Mouse (Mus musculus) cerebellum, postnatal 25 days (tissue): ENCODE measurements around the gene Syk.

Source experiments
- DNase-seq, 2 experiments: peaks; one replicate each; pipeline ENCODE4 v3.0.0; 2021; ENCODE audit warnings: mixed read lengths in 2 of 2

Gene Syk

DNA sequence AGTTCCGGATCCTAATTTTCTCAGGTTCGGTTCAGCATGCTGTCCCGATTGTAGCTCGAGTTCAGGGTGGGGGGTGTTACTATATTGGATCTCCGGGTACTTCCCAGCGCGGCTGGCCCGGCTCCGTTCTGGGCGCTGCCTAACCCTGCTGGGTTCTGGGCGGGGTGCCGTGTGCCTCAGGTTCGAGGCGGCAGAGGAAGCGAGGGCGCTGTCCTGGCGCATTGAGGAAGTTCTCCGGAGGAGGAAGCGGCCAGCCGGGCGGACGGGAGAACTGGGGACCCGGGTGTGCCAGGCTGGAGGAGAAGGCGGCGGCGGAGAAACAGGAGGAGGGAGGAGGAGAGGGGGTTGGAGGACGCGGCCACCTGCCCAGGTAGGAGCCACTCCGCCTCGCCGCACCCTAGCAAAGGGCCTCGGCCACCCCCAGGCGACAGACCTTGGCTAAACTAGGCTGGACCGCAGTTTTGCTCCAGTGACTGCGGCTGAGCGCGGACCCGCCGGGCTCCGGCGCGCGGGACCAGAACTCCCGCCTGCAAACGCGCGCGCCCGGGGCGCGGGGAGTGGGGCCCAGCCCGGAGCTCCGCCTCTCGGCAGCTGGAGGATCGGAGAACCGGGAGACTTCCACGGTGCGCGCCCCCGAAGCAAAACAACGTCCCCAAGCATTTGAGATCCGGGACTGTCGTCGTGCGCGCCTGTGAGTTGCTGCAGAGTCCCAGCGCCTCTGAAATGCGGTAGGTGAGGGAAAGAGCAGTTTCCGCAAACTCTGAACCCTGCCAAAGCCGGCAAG lies at the start of gene Syk:
Gene Syk (plus strand): TSS at position 296 of the 784 bp plus-strand sequence.
- peak; percentile 11 to 44 for DNase-seq

DNA sequence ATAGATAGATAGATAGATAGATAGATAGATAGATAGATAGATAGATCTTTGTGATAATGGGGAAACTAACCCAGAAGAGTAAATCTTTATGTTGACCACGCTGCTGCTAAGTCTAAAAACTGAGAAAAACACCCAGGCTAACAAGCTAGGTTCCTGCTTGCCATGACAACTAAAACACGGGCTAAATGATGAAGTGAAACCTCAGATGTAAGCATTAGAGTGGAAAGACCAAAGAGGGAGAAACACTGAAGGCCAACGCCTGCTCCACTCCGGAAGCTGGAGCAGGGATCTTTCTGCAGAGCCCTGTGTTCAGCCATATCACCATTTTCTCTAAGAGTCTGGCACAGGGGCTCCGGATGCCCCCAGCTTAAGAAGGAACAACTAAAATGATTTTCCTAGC lies 49.3 kb upstream of the Syk start:
- DNase-seq: no peak

DNA sequence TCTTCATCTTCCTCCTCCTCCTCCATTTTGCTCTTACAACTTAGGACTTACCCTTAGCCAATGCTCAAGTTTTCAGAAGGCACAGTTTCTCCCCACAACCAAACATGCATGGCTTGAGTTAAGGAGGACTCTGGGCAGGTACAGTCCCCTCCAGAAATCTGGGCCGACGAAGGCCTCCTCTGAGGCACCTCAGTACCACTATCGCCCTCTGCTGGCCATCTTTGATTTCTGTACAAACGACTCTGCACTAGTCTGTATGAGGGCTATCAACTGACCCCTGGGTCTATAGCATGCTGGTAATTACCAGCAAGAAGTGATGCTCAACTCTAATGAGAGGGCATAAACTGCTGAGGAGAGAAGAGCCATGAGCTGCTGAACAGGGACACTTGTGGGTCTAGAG lies 47.4 kb upstream of the Syk start:
- DNase-seq: peak; percentile 72 to 91

DNA sequence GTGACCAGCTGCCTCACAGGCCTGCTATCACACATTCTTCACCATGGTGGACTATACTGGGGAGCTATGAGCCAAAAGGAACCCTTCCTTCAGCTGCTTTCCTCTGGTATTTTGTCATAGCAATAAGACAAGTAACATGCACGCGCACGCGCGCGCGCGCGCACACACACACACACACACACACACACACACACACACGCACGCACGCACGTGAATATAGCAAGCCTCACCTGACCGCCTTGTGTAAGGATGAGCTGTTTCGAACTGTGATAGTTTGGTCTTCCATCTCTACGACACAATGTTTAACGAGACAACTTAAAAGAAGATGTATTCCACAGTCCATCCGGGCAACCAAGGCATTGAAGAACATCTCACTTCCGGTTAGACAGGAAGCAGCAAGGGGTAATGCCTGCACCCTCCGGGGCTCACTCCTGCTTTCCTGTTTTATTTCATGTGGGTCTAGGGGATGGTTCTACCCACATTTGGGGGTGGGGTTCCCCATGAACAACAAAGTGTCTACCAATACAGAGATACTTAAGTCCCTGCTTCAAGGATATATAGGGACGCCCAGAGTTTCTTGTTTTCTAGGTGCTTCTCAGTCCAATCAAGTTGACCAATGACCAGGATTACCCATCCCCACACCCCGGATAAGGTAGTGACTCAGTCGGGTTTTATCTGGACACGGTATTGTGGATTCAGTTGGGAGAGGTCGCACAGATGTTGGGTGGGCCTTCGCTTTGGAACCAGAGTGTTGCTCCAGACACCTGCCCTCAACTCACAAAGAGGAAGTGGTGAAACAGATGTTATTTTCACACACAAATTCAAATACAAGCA lies 45.0 kb upstream of the Syk start:
- DNase-seq: no peak

DNA sequence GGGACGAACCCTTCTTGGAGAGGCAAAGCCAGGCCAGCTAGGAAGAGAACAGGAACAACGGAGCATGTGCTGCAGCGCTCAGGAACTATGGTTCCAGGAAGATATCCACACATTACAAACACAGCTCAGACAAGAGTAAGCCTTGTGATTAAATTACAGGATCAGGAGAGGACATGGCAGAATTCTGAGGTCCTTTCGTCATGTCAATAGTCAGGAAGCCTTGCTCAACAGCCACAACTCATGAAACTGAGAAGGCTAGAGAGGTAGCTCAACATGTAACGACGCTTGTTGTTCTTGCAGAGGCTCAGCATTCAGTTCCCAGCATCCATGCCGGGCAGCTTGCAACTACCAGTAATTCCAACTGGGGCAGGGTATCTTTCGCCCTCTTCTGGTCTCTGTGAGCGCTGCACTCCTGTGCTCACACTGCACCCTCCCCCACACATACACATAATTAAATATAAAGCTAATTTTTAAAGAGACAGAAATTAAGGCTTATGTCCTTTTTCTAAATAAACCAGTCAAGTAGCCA lies 44.3 kb upstream of the Syk start:
- no peak for DNase-seq

DNA sequence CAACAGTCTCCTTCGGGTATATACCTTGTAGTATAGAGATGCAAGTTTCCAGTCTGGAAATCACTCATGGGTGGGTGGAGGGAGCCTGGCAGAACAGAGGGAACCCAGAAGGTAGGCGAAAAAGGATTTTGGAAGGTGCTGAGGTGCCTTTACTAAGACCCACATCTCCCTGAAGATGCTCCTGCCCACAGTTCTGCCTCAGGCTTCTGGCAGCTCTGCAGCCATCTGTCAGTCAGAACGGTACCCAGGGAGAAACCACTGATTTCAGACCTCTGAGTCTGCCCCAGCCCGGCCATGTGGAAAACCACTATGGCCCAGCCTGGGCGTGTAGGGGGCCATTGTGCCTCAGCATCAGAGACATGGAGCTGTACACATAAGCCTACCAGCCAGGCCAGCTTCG lies 43.5 kb upstream of the Syk start:
- DNase-seq: peak; percentile 21 to 29

DNA sequence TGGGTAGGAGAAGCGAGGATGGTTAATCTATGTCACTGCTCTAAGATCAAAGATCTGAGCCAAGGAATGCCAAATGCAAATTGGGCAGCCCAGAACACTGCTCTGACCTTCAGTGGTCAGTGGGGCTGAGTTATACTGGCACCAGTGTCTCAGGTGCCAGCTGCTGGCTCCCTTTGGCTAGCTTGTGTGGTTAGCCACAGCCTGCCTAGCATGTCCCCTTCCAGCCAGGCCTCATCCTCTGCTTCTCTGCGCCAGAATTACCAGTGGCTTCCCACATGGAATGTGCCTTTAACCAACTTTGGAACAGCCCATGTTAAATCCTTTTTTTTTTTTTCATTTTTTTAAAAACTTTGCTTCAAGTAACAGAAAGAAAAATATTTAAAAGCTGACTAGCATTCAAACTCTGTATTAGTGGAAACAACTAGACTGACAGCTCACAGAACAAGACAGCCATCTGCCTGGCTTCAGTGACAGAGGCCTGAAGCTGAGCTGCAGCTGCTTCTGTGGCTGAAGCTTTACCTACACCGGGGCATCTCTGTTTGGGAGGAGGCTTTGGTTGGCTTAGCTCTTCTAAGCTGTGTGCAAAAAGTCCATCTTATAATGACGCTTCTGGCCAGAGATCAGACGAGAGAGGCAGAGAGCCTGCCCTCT lies 41.5 kb upstream of the Syk start:
- no peak for DNase-seq

DNA sequence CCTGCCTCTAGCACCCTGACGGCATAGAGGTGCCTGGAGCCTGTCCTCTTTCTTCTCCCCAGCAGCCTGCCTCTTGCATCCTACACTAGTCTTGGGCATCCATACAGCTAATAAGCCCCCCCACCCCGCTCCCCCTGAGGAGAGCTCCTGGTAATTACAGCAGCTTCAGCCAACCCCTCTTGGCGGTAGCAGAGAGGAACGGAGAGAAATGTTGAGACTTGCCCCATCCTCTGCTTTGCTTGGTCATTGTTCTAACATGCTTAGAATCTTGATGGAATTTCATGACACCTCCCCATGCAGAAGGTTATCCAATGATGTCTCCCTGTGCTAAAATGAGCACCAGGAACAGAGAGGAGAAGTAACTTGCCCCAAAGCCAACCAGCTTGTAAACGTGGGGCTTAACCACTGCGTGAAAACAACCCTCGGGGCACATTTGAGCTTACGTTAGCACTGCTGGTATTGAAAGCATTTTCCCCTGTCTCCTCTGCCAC lies 40.9 kb upstream of the Syk start:
- no peak for DNase-seq

DNA sequence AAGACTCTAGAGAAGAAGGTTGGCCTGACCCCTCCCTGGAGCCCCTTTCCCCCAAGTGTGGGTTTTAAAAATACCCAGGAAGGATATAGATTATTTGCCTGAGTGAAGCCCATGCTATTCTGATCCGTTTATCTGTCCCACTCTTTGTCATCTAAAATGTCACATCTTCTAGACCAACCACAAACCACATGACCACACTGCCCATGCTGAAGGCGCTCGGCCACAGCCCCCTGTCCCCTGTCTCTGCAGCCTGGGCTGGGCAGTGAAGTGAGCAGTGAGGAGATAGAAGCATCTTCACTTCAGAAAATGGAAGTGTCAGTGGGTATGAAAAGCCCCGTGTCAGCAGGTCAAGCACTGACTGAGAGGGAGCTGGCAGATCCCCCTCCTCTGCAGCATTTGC lies 40.3 kb upstream of the Syk start:
- DNase-seq: no peak

DNA sequence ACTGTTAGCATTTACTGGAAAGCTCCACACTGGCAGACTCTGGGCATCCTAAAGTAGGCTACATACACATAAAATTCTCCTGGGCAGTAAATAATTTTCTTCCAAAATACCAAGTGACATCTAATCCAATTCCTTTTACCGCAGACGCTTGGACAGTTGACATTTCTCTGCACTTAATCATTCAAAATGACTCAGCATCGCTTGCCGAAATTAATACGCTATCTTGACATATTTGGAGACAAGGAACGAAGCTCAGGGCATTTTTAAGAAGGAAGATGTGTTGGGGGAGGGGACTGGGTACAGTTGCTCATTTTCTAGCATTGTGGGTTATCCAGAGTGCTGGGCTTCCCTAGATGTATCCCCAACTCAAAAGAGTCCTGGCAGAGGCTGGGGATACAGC lies 36.7 kb upstream of the Syk start:
- DNase-seq: no peak

DNA sequence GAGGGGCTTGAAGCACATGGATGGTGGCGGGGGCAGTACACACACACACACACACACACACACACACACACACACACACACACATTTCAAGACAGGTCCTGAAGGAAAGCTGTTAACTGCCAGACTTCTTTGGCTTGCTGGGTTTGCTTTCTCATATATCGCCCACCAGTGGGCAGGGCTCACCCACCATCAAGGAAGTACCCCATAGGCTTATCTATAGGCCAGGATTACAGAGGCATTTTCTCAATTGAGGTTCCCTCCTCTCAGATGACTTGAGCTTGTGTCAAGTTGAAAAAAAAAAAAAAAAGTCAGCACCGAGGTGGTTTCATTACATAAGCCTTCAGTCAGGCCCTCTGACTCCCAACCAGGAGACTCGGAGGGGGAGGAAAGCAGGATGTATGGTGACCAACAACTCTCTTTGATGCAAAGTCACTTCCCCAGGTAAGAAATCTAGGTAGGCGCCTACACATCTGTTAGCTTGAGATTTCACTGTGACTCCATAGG lies 32.2 kb upstream of the Syk start:
- DNase-seq: no peak

DNA sequence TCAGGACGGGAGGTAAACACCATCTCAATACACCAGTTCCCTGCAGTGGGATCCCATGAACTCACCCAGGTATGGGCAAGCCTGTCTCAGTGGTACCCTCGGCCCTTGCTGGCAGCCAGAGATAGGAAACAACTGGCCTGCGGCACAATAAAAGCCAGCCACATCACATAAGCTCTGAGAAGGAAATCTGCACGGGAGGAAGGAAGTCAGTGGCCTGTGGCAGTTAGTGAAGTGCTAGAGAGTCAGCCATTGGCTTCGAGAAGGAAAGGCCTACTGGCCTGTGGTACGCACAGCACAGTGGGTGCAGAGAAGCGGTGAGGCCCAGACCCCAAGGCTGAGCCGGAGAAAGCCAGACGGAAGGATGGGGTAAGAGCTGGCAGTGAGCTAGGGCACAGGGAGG lies 31.7 kb upstream of the Syk start:
- no peak for DNase-seq

DNA sequence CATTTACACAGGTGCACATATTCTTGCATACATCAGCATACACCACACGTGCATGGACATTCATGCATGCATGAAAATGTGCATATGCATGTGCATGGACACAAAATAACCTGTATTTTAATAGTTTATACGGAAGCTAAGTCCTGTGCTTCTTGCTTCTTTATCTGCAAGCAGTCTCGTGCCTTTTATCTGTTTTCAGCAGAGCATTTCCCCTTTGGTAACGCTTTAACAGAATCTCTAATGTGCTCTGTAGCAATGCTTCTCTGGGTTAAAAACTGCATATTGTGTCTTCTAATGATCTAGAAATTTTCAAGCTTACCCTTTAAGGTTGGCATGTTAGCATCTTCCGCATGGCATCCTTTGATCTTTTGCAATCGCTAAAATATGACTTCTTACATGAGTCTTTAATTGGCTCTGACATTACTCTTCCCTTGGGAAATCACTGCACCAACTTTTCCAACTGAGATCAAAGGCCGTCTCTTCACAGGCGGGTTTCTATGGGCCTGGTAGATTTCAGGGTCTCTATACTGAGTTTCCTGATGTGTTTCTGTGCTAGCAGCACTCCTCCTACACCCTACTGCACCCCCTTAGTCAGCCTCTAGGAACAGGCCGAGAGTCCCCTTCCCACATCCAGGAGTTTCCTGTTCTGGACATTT lies 30.0 kb upstream of the Syk start:
- no peak for DNase-seq

DNA sequence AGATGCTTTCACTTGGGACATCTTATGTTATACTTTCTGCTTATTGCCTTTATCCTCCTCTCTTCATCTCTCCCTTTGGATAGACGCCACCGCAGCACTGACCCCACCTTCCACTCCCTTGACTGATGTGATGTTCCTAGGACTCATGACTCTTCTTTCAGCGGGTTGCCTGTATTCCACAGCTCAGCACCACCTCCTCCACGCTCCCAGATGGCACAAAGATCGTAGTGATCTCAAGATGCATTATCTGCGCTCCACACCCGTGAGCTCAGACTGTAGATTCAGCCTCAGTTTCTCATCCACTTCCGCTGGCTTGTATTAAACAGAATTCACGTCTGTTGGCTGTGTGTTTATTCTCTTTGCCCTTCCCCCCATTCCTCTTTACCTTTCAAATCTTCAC lies 28.3 kb upstream of the Syk start:
- DNase-seq: no peak

DNA sequence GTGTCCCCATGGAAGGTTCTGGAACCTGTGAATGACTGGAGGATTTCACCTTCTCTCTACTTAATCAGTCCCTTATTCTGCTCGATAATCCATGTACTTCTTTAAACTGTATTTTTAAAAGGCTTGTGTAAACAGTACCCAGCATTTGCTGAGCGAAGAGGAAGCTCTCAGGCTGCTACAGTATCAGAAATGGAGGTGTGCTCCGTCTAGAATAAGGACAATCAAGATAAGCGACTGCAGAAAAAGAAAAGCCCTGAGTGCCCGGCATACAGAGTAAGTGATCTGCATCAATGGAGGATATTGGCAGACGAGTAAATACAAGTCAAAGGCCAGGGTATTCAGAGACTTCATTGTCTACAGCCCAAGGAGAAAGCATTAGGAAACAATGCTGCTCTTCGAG lies 25.6 kb upstream of the Syk start:
- DNase-seq: no peak

DNA sequence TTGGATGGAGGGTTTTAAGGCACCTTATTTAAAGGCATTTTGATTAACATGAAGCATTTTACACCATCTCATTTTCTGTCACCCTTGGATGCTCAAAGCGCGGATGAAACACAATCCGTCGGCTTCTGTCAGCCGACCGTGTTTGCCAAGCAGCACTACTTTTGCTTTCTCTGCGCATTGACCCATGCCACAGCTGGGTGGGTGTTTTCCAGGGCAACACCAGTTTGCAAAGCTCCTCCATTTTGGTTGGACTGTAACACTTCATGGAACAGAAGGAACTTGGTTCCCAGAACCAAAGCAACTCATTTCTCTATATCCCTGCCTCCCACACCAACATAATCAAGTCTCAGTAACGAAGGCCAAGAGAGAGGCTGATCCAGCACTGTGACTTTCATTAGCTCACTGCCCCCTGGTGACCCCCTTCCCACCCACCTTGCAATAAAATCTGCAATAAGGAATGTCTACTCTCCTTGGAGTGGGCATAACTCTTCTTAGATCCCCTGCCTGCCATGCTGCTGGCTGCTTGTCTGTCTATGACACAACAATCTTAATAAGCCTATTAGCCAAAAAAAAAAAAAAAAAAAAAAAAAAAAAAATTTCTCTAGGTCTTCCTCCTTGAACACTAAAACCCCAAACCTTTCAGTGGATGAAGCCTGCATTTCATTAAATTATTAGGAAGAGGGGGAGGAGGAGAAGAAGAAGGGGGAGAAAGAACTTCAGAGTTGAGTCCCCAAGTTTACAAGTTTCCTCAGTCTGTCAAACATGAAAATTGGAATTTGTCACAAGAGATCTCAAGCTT lies 21.4 kb upstream of the Syk start:
- no peak for DNase-seq

DNA sequence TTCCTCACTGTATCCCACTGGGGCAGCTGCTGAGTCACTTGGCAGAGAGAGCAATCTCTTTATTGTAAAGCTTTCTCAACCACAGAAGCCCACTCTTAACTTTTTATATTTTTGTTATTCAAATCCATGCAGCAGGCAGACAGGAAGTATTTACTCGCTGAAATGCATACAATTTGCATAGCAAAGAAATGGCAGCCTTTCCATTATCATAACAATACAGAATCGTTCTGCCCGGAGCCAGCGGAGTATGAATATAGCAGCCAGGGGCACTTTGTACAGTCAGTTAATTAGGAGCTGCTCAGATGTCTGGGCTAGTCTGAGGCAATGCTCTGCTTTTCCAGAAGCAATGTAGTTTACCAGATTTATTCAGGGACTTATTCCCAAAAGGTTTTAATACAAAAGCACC lies 20.8 kb upstream of the Syk start:
- no peak for DNase-seq

DNA sequence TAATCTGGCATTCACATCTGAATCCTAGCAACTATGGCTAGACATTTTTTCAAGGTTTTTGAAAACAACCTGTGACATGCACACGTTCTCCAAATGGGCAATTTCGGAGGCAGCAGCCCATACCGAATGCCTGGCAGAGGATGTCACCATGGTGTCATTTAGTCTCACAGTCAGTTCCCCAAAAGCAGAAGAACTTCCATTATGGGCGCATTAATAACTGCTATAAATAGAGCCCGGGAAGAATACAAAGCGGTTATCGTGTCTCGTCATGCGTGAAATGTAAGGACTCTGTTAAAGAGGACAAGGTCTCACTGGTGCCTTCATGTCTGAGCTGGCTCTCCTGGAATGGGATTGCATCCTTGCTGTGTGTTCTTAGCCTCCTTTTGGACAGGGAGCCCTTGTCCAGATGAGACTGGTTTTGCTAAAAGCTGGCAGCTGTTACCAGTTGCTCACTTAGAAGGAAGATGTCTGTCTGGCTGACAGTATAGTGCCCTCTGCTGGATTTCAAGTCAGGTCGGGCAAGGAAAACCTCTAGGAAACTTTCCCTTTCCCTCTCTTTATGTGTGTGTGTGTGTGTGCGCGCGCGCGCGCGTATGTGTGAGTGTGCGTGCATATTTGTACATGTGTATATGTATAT lies 17.8 kb upstream of the Syk start:
- peak; percentile 26 to 45 for DNase-seq

DNA sequence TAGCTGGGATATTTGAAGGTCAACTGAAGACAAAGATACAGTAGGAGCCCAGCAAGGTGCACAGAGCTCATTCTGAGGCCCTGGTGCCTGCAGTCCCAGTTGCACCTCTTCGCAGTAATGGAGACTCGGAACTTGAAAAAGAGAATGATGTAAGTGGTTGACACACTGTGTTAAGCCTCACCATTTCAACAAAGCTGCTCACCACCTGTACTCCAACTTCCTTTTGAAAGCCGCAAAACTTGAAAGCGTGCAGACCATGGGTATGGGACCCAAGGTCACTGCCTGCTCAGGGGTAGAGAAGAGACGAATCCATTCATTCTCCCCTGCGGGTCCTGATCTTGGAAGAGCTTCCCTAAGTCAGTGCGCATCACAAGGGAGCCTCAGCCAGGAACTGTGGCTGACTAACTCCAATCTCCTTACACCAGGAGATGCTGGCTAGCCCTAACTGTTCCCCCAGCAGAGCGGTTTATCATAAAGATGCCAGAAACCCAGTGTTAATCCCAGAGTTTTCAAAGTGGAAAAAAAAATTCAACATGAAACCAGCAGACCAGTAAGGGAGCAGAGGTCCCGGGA lies 16.7 kb upstream of the Syk start:
- DNase-seq: no peak

DNA sequence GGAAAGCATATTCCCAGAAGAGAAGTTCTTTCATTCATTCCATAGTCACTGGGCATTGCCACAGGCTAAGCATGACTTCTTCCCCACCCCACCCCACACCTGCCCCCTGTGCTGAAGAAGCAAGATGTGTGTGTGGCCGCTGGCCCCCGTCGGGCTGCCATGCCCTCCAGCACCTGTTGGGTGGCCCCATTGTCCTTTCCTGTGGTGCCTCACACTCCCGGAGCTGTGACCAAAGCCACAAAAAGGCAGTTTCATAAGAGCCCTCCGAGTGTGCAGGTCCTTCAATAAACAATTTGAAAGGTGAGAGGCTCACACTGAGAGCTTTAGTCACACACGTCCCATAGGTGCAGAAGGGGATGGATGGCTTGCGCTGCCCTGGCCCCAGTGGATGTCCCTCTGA lies 16.2 kb upstream of the Syk start:
- DNase-seq: no peak
